Mouse (Mus musculus): ENCODE measurements around the gene Gucy1b2.

DNA sequence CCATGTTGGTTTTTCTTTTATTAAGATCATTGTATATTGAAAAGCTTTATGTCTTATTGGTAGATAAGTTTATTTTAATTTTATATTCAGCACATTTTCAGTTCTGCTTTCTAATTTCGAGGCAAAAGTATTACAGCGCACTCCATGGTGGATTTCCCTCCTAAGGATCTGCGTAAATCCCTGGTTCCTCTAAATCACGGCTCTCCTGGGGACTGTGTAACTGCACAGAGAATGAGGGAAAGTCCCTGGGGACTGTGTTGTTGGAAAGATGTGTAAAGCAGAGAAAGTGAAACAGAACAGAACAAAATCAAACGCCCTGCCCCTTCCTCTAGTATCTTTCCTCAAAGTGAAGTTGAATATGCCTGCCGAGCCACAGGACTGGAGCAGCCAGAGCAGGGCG is 109.0 kb downstream of the Gucy1b2 start:
- TF ChIP-seq CTCF (IDR thresholded peaks at IDR 0.05; ENCODE audit: low read depth) (no peak), EP300 (IDR thresholded peaks at IDR 0.05; ENCODE audit: low read depth) (no peak)
